Mouse (Mus musculus): ENCODE measurements around the gene Cyp26a1.

Gene Cyp26a1

DNA sequence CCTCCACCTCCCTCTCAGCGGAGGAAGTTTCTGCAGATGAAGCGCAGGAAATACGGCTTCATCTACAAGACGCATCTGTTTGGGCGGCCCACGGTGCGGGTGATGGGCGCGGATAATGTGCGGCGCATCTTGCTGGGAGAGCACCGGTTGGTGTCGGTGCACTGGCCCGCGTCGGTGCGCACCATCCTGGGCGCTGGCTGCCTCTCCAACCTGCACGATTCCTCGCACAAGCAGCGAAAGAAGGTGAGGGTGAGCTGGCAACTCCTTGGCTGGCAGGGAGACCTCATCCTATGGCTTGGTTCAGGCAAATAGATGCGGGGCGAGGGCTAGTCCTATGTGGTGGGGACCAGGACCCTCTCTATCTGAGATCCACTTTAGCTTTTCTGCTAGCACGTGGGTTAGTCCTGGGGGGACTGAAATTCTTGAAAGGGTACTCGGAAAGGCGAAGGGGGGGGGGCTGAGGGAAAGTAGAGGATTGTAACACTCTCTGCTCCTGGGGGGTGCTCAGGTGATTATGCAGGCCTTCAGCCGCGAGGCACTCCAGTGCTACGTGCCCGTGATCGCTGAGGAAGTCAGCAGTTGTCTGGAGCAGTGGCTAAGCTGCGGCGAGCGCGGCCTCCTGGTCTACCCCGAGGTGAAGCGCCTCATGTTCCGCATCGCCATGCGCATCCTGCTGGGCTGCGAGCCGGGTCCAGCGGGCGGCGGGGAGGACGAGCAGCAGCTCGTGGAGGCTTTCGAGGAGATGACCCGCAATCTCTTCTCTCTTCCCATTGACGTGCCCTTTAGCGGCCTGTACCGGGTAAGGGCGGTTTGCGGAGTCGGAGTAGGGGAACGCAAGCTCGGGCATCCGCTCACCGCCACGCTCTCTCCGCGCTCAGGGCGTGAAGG is 919 bp downstream of the Cyp26a1 start:
- DNase-seq (ENCODE audit: low spot score), result peak; percentile 50

DNA sequence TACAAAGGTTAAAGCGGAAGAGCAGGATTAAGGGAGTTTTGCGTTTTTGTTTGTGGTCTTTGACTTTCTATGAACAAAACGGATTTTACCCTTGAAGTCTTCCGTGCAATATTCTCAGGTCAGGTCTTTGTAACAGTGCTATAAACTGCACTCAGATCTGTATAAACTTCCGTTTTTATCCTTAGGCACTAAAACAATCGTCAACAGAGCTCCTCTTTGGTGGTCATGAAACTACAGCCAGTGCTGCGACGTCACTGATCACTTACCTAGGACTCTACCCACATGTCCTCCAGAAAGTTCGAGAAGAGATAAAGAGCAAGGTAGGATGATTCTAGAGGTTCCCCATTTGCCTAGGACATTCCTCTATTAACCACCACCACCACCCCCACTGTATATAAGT is 2.1 kb downstream of the Cyp26a1 start:
- DNase-seq (ENCODE audit: low spot score), result peak; percentile 20

DNA sequence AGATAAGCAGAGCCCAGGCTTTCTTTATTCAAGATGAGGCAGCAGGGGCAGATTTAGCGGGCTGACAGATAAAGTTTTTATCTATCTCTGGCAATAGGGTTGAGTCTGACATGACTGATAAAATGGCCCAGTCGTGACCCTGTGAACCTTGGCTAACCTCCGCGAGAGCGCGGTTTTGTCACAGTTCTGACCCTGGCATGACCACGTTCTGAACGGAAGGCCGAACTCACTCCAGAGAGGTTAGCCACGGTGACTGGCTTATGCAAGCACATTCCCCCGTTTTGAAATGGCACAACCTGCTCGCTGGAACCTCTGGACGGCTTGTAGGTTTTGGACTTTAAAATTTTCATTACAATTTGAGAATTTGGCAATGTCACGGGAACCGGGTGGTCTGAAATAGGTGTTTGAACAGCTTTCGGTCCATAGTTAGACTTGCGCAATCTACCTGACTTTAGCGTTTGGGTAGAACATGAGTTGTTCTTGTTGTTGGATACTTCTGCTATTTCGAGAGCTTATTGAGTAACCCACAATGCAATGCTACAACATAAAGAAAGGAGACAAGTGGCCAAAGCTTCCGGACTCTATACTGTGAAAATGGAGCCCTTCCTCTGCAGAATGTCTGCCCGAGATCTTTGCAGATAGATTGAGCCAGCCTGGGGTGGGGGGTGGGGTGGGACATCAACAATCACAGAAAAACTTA is 4.9 kb downstream of the Cyp26a1 start:
- DNase-seq (ENCODE audit: low spot score), result no peak

DNA sequence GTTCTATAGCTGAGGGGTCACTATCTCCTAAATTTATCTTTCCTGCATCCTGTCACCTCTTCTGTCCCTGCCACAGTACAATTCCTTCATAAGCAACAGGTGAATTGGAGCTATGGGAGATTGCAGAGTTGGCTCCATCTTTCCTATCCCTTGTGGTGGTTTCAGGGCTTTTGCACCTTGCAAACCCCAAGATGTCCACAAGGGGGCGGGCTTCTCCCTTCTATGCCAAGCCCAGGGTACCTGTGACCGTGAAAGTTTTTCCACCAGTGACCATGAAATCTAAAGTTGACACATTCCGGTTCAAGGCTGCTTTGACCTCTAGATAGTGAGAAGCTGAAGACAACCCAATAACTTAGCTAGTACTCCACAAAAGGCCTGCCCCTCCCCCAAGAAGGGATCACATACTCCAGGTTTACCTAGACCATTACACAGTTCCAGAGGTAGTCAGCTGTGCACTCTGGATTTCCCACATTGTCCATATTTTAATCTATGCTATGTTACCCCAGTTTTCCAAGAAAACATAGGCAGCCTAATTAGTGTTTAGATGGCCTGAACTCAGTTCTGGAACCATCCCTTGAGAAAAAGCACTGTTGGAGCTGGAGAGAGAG is 6.4 kb downstream of the Cyp26a1 start:
- peak; percentile 85 for DNase-seq (ENCODE audit: low spot score)

DNA sequence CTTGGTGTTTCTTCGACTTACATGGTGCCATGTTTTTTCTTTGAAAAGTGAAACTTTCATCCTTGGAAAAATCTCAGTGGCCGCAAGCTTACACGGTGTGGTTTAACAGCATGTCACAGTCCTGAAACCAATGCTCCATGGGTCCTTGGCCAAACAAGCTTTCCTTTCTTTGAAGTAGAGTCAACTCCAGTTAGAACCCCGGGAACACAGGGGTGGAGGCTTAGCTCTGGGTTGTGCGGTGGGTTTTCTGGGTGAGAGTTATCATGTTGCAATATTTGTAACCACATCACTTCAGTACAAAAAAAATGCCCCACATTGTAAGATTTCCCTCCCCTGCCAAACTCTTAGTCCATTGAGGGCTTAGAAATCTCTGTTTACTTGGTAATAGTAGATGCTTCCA is 8.1 kb downstream of the Cyp26a1 start:
- no peak for DNase-seq (ENCODE audit: low spot score)

DNA sequence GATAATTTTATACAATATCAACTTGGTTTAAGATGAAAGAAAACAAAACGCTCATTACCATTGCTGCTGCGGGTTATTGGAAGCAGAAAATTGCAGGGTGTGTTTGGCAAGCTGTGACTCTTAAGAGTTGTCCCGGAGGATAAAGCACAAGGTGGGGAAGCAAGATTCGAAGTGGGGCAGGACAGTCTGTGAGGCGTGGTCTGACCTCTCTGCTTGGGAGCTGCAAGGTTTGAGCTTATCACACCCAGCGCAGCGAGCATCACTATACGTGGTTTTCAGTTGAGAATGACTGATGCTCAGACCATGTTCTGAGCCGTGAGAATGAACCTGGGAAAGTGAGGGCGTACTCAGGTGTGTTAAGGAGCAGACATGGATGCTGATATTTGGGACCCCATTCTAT is 17.1 kb downstream of the Cyp26a1 start:
- DNase-seq (ENCODE audit: low spot score), result no peak

DNA sequence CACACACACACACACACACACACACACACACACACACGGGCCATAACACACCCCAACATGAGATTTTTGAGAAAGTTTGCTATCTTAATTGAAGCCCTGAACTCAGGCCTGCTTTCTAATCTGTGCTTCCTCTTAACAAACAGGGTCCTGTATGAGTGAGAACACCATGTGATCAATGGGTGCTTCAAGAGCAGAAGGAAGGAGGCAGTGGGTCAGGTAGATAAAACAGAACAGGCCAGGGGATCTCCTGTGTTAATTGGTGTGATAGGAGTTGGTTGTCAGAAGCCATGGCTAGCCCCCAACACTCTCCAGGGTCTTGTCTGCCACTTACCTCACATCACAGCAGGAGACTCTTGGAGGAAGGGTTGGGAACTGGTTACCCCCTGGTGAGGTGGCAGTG is 18.4 kb downstream of the Cyp26a1 start:
- no peak for DNase-seq (ENCODE audit: low spot score)

DNA sequence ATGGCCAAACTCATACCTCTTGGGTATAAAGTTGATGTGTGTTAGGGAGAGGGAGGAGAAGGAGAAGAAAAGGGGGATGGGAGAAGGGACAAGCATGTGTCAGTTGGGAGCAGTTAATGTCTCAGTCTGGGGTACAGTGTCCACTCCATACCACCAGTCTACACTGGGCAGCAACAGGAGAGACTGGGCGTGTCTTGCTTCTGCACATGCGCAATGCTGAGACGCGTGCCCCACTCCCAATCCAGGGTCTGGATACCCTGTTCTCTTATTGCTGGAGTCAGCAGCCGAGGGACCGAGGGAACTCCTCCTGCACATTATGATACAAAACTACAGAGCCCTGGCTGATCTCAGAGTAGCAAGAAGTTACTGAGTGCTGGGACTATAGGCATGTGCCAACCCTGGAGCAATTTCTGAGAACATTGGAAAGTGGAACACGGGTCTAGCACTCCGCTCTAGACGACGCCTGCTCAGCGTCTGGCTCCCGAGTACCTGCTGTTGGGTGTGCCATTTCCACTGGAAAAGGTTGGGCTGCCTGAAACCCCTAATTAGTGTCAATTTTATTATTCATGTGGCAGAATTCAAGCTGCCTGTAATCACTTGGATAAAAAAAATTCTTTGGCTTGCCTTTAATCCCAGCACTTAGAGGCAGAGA is 19.1 kb downstream of the Cyp26a1 start:
- no peak for DNase-seq (ENCODE audit: low spot score)

DNA sequence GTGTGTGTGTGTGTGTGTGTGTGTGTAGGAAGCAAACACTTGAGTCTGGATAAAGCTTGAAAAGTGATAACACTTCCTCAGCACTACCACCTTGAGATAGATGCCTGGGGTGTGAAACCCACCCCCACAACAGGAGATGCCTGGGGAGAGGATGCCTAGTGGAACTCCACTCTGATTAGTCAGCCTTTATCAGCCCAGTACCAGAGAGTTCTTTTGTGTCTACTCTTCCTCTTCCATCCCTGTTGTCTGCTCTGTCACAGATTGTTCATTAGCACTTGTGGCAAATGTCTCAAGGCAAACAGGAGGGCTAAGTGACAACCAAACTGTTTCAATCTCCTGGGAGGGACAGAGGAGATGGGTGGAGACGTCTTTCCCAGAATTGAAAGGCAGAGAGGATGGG is 21.6 kb downstream of the Cyp26a1 start:
- no peak for DNase-seq (ENCODE audit: low spot score)

DNA sequence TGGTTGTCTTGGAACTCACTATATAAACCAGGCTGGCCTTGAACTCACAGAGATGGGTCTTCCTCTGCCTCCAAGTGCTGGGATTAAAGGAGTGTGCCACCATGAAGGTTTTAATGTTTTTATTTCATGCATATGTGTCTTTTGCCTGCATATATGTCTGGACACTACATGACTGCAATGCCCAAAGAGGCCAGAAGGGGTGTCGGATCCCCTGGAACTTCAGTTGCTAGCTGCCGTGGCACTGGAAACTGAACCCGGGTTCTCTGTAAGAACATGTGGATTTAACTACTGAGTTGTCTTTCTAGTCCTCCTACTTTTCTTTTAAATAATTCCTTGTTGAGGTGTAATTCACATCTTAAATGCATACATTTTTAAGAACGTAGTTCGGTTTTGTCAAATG is 27.0 kb downstream of the Cyp26a1 start:
- DNase-seq (ENCODE audit: low spot score), result no peak

DNA sequence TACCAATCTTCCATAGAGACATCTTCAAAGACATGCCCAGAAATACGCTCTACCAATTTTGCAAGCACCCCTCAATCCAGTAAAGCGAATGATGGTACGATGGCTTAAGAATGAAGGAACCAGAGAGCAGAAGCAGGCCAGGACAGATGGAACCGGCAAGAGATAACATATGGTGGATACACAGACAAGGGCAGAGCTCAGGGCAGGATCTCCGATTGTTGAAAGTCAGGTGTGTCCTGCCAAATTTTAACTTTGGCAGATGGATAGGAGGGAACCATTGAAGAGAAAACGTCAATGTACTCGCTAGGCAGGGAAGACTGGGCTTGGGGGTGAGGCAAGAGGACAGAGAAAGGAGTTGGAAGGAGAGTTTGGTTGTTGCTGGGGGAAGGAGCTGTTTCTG is 29.0 kb downstream of the Cyp26a1 start:
- no peak for DNase-seq (ENCODE audit: low spot score)

DNA sequence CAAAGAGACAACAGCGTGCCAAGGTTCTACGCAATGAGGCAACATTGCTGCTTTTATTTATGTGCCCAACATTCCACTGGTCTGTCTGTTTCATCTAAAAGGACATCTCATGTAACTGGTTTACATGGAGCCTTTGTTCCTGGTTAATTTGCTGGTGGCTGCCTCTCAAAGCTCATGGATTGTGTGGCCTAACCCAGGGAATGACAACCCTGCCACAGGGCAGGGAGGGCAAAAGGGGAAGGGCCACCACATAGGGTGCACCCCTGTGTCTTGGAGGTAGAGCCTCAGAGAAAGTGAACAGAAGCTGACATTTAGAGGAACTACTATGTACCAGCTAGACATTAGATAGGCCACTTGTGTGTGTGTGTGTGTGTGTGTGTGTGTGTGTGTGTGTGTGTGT is 29.8 kb downstream of the Cyp26a1 start:
- DNase-seq (ENCODE audit: low spot score), result no peak

DNA sequence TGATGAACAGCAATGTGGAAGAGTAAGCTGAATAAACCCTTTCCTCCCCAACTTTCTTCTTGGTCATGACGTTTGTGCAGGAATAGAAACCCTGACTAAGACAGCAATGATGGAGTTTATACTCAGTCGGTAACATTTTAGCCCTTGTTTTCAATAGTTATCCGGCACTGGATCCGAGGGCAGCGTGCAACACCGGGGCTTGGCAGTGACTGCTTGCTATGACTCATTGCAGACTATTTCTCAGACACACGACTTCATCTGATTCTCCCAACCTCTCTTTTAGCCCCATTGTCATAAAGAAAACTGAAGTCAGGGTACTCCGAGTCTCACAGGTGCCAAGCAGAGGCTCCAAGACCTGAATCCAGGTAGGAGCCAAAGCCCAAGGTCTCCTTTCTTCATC is 37.8 kb downstream of the Cyp26a1 start:
- no peak for DNase-seq (ENCODE audit: low spot score)

DNA sequence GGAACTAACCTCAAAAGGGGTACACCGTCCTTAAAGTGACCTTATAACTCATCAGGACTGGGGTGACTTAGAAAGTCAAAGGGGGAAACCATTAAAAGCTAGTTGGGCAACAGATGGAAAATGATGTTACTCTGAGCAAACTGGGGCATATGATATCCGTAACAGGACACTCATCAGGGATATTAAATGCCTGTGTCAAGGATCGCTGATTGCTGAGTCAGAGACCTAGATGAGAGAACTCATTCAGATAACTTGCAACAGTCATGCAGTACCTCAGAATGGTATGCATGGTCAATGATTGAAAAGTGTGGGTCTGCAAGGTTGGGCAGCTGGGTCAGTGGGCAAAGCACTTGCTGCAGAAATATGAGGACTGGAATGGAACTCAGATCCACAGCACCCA is 41.0 kb downstream of the Cyp26a1 start:
- no peak for DNase-seq (ENCODE audit: low spot score)

DNA sequence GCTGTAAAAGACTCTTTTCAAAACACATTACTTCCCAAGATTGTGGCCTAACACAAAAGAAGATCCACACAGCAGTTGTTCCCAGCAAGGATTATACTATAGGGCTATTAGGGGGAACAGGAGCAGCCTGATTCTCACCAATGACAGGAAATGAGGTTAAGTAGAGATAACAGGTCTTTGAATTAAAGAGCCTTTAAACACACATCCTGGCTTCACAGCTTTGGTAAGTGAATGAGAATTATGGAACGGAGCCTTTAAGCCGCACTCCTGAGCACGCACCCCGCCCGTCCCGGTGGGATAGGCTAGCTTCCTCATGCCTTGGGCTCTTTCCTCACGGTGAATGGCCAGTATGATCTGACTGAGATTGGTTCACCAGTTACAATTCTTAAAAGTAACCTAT is 42.4 kb downstream of the Cyp26a1 start:
- peak; percentile 21 for DNase-seq (ENCODE audit: low spot score)
